Mouse (Mus musculus) CD8-positive naive resting alpha-beta T cell, adult 2 months (primary cell): ENCODE results near the gene Blzf1.

Source experiments
- DNase-seq, 2 experiments: peaks; one replicate each; pipeline ENCODE4 v3.0.0; 2022; ENCODE audit warnings: low read depth in 2 of 2, low spot score in 2 of 2

Gene Blzf1

DNA sequence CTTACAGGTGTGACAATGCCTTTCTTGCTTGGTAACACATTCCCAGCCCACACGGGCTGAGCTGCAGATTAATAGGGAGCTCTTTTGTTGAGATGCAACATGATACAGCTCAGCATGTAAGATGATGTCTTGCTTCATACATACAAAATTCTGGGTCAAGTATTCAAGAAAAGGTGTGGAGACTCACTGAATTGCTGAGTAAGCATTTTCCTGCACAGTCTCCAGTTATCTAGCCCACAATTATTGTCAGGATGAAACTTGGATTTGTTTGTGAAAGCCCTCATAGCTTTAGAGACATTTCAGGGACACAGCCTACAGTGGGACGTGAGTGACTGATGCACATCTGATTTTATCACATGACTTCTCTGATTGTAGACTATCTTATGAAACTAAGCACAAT is 65.8 kb downstream of the Blzf1 start:
- no peak for DNase-seq
